Mouse (Mus musculus) liver, embryonic 16.5 days (tissue): ENCODE results near the gene Hist1h2ao. TPM values are rescaled to one million over a fixed set of nuclear protein-coding genes. Genes with fewer than 3 reads are reported as not detected.

Experiments
- ATAC-seq: fragments of 200-750 bp; cut with Nextera tagmentation; 2 replicates; pipeline ENCODE4 v1.8.0; 2017; ENCODE audit warnings: low read depth, mild to moderate bottlenecking, moderate number of reproducible peaks, moderate library complexity
- H3K27ac ChIP-seq: fragments of 300-500 bp; sonication (generic); 2 replicates; pipeline ENCODE4 v1.5.1; 2014; ENCODE audit warnings: mild to moderate bottlenecking, low read length
- H3K27me3 ChIP-seq: fragments of 300-500 bp; sonication (generic); 2 replicates; pipeline ENCODE4 v1.6.1; 2014; ENCODE audit warnings: low read depth, low read length, mixed read lengths; ENCODE audit not compliant: control insufficient read depth, insufficient read depth
- H3K36me3 ChIP-seq: fragments of 300-500 bp; sonication (generic); 2 replicates; pipeline ENCODE4 v1.6.1; 2014; ENCODE audit warnings: mild to moderate bottlenecking; ENCODE audit not compliant: control insufficient read depth, insufficient read depth
- H3K4me1 ChIP-seq: fragments of 300-500 bp; sonication (generic); 2 replicates; pipeline ENCODE4 v1.6.1; 2014; ENCODE audit warnings: low read depth, low read length, mixed read lengths; ENCODE audit not compliant: control insufficient read depth
- H3K4me2 ChIP-seq: fragments of 300-500 bp; sonication (generic); 2 replicates; pipeline ENCODE4 v1.6.1; 2014; ENCODE audit warnings: low read depth, low read length, mixed read lengths
- H3K4me3 ChIP-seq: fragments of 300-500 bp; sonication (generic); 2 replicates; pipeline ENCODE4 v1.5.1; 2014; ENCODE audit warnings: low read depth, mild to moderate bottlenecking, low read length
- H3K9ac ChIP-seq: fragments of 300-500 bp; sonication (generic); 2 replicates; pipeline ENCODE4 v1.6.1; 2014; ENCODE audit warnings: low read depth, low read length
- H3K9me3 ChIP-seq: fragments of 300-500 bp; sonication (generic); replicated peaks from 2 replicates; pipeline ENCODE4 v1.6.1; 2016; ENCODE audit warnings: low read length; ENCODE audit not compliant: control insufficient read depth
- WGBS: fragments of 180-500 bp; shearing (Covaris S2); extraction: QIAGEN DNeasy Blood & Tissue Kit; methylation state at CpG from one replicate; pipeline ENCODE4 v1.1.7; 2014; ENCODE audit not compliant: insufficient replicate concordance; 5-methylcytosine and 5-hydroxymethylcytosine counted together
- microRNA-seq: library from miRNA; unstranded; fragments of <30 nt; microRNA quantifications from one replicate; pipeline ENCODE4, GENCODE M21; 2016
- polyA plus RNA-seq: library from polyadenylated mRNA; unstranded; fragments of >200 nt; fragmentation: Nextera tagmentation; extraction: Ambion mirVana; gene quantifications from 2 replicates; pipeline ENCODE4 v1.2.1, GENCODE M21; 2015

Hist1h2ao gene
- polyA plus RNA-seq, 1 experiment from 2014 or later, result 2.1 TPM

- WGBS, result 2% methylated on average over 15 of the region's 15 CpGs
- peak overlapping the region; percentile 13 for H3K9ac ChIP-seq
- peak; percentile 56 for ATAC-seq
Measured at GRCm38 (mm10) chr13:21855698-21856162, 45.5 kb downstream of the Hist1h2ao start.

More at GRCm38 (mm10) chr13:21855698-21856162, 45.5 kb downstream of the Hist1h2ao start:
- Histone ChIP-seq H3K36me3 (no peaks in the 10 kb centered on the region), H3K27me3 (no peaks in the 10 kb centered on the region), H3K4me1 (no peaks in the 10 kb centered on the region), H3K4me2 (peak overlapping the region; percentile 72), H3K4me3 (peak overlapping the region; percentile 66), H3K27ac (no peak overlapping the region), H3K9me3 (no peaks in the 10 kb centered on the region)

Small RNA genes within 50 kb of the gene (microRNA-seq; reads per million reads assigned to microRNA genes)
- gene Gm19658 (not detected), gene Gm44346 (not detected), gene Gm44466 (not detected)

Other genes starting within 250 kb of the Hist1h2ao start
- gene Olfr1364, start 228.7 kb upstream of the Hist1h2ao start, polyA plus RNA-seq, result not detected in 2 replicates
- gene Olfr1362, start 196.4 kb upstream of the Hist1h2ao start, polyA plus RNA-seq, result not detected in 2 replicates
- gene Olfr11, start 167.9 kb upstream of the Hist1h2ao start, polyA plus RNA-seq, result not detected in 2 replicates
- gene Olfr1361, start 147.1 kb upstream of the Hist1h2ao start, polyA plus RNA-seq, result not detected in 2 replicates
- gene Olfr1360, start 133.1 kb upstream of the Hist1h2ao start, polyA plus RNA-seq, result not detected in 2 replicates
- not detected in 2 replicates for gene Olfr1359, start 112.4 kb upstream of the Hist1h2ao start, polyA plus RNA-seq
- 3.5 and 6.2 TPM in 2 replicates for gene Hist1h2bl, start 94.3 kb upstream of the Hist1h2ao start, polyA plus RNA-seq
- gene Hist1h2ai, start 94.0 kb upstream of the Hist1h2ao start, polyA plus RNA-seq, result 18.6 and 20.0 TPM in 2 replicates
- gene Hist1h3h, start 92.8 kb upstream of the Hist1h2ao start, polyA plus RNA-seq, result 4.4 and 13.9 TPM in 2 replicates
- gene Hist1h2bm, start 88.4 kb upstream of the Hist1h2ao start, polyA plus RNA-seq, result 5.9 and 9.8 TPM in 2 replicates
- gene Hist1h4j, start 75.4 kb upstream of the Hist1h2ao start, polyA plus RNA-seq, result 0.99 and 1.0 TPM in 2 replicates
- gene Hist1h4k, start 60.0 kb upstream of the Hist1h2ao start, polyA plus RNA-seq, result 5.0 and 6.3 TPM in 2 replicates
- 40.9 and 50.2 TPM in 2 replicates for gene Hist1h2ak, start 56.6 kb upstream of the Hist1h2ao start, polyA plus RNA-seq
- gene Hist1h2bn, start 56.3 kb upstream of the Hist1h2ao start, polyA plus RNA-seq, result 8.1 and 12.9 TPM in 2 replicates
- 22.9 and 30.4 TPM in 2 replicates for gene Hist1h1b, start 29.8 kb upstream of the Hist1h2ao start, polyA plus RNA-seq
- gene Hist1h3i, start 27.1 kb upstream of the Hist1h2ao start, polyA plus RNA-seq, result 158 and 190 TPM in 2 replicates
- gene Hist1h2an, start 23.2 kb upstream of the Hist1h2ao start, polyA plus RNA-seq, result 10.1 and 14.1 TPM in 2 replicates
- gene Hist1h2bp, start 23.0 kb upstream of the Hist1h2ao start, polyA plus RNA-seq, result 3.8 and 7.6 TPM in 2 replicates
- 25.4 and 31.7 TPM in 2 replicates for gene Hist1h2bq, start 268 bp upstream of the Hist1h2ao start, polyA plus RNA-seq
- gene Hist1h4m, start 1.3 kb downstream of the Hist1h2ao start, polyA plus RNA-seq, result not detected in 2 replicates
- 25.5 and 40.3 TPM in 2 replicates for gene Hist1h4n, start 21.7 kb downstream of the Hist1h2ao start, polyA plus RNA-seq
- gene Hist1h2ap, start 23.0 kb downstream of the Hist1h2ao start, polyA plus RNA-seq, result 3,914 and 4,206 TPM in 2 replicates
- 24.7 and 33.6 TPM in 2 replicates for gene Hist1h2br, start 23.3 kb downstream of the Hist1h2ao start, polyA plus RNA-seq
- gene Zfp184, start 134.6 kb downstream of the Hist1h2ao start, polyA plus RNA-seq, result 0.55 and 0.56 TPM in 2 replicates
- not detected in 2 replicates for gene Pom121l2, start 170.7 kb downstream of the Hist1h2ao start, polyA plus RNA-seq
- gene Prss16, start 199.3 kb downstream of the Hist1h2ao start, polyA plus RNA-seq, result 0.54 and 0.72 TPM in 2 replicates
- 13.7 and 18.8 TPM in 2 replicates for gene Hist1h2ah, start 225.1 kb downstream of the Hist1h2ao start, polyA plus RNA-seq
- gene Hist1h2bk, start 225.4 kb downstream of the Hist1h2ao start, polyA plus RNA-seq, result 2.9 and 4.7 TPM in 2 replicates
- 47.5 and 58.3 TPM in 2 replicates for gene Hist1h4i, start 230.9 kb downstream of the Hist1h2ao start, polyA plus RNA-seq
- 13.1 and 20.8 TPM in 2 replicates for gene Hist1h2ag, start 232.5 kb downstream of the Hist1h2ao start, polyA plus RNA-seq
- 13.4 and 22.7 TPM in 2 replicates for gene Hist1h2bj, start 232.7 kb downstream of the Hist1h2ao start, polyA plus RNA-seq